Mouse (Mus musculus) ovary, postnatal 14 days (tissue): ENCODE measurements around the gene Nr4a1.

Experiments
- DNase-seq: peaks from one replicate; pipeline ENCODE4 v3.0.0; 2022; ENCODE audit warnings: low spot score

Nr4a1 gene

DNA sequence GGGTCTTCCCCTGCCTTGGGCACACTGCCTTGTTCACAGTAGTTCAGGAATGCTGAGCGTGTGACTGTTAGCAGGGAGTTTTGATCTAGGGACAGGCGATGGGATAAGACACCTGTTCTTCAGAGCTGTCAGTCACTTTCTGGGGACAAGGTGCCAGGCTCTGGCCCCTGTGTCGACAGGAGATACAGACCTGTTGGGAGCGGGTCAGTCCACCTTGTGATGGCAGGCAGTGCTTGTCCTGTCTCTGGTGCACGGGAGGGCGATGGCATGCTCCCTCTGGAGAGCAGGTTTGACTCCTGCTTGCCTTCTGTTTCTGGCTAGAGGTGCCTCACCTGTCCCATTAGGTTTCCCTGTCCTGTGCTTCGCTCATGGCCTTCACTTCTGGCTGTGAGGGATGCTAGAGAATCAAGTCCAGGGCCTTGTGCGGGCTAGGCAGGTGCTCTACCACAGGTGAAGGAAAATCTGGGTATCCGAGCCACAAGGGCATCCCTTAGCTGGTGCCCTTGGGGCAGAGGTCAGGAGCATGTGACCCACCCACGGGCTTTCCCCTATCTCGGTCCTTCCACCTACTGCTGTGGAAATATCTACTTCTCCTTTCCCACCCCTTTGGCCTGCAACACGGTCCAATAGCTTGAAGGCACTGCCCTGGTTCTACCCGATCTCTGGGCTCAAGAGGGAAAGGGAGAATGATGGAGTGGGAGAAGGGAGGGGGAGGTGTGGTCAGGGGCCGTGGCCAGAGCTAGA, 2.6 kb downstream of the Nr4a1 start:
- no peak for DNase-seq

DNA sequence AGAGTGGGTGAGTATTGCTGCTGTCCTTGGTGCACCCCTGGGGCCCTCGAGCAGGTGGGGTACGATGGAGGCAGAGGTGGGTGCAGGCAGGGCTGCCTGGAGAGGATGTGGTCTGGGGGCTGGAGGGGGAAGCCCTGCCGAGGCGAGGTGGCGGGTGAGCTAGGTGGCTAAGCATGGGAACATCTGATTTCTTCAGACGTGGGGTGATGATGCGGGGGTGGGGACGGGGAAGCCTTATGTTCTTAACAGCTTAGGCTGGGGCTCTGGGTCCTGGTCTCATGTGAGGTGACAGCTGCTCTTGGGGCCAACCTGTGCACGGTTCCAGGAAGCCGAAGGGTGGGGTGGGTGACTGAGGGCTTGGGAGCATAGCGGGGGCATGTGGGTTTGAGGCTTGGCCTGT, 4.4 kb downstream of the Nr4a1 start:
- DNase-seq = no peak

DNA sequence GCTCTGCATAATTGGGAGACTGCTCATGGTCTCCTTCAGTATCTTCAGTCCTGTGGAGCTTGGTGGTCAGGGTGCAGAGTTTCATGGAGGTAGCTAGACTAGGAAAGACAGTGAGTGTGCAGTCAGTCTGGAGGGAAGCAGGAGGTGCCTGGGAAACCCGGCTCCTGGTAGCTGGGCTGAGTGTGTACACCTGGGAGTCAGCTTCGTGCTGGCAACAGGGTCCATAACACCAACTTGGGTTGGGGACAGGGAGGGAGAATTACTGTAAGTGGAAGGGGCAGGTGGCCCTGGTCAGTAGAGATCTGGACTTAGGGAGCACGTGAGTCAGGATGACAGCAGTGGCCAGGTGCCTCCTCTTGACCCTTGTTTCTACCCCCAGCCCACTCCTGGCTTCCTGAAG, 5.9 kb downstream of the Nr4a1 start:
- no peak for DNase-seq

DNA sequence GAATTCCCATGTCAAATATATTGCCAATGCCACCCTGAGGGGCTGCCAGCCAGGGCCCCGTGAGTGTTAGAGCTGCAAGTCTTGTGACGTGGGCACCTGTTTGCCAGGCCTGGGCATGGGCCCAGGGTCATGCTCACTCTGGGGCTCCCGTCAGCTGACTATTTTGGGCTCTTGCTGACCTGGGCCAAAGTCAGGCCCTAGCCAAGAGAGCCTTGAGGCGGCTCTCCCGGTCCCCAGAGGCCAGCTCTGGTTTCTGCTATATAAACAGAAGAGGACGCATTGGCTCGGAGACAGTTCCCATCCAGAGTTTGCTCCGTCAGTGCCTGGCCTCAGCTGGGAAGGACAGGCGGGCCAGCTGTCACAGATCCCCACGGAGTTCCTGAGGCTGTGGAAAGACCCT, 6.3 kb downstream of the Nr4a1 start:
- DNase-seq = no peak

DNA sequence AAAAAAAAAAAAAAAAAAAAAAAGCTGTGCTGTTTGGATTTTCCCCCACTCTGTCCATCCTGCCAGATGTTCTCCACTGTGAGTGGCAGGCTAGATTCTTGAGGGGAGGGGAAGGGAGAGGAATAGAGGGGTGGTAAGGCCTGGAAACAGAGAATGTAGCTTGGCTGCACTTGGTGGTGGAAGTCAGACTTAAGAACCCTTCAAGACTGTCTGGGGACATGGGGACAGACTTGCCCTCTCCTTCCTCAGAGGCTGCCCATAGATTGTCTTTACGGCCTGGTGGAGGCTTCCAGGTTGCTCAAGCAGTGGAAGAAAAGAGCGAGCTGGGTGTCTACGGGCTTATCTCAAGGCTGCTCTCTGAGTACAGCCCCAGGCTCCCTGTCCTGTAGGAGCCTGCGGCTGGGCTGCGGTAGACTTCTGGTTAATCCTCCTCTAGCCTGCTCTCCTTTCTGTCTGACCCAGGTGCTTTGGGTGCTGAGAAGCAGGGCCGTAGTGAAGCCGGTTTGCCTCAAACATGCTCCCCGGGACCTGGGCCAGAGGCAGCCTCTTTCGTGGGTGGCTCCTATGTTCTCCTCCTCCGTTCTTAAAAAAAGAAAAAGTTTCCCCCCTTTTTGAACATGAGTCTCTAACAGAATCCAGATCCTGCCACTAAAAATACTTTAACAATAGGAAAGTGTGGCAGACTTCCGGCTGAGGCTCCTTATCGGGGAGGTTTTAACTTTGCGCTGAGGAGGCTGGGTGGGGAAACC, 7.0 kb downstream of the Nr4a1 start:
- DNase-seq = no peak

DNA sequence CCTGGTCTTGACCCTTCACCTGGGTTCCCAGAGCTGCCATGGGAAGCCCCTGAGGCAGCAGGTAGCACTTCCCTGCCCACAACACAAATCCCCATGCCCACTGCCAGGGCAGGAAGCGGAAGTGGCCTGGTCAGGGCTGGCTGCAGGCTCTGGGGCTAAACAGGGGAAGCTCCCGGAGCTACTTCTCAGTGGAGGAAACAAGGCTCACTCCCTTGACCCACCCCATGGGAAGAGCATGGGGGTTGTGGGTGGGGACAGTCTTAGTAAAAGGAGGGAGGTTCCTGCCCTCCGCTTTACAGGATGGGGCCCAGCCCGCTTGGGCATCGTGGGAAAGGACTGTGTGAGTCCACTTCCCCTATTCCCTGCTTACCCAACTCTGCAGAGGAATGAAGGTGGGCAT, 8.4 kb downstream of the Nr4a1 start:
- no peak for DNase-seq

DNA sequence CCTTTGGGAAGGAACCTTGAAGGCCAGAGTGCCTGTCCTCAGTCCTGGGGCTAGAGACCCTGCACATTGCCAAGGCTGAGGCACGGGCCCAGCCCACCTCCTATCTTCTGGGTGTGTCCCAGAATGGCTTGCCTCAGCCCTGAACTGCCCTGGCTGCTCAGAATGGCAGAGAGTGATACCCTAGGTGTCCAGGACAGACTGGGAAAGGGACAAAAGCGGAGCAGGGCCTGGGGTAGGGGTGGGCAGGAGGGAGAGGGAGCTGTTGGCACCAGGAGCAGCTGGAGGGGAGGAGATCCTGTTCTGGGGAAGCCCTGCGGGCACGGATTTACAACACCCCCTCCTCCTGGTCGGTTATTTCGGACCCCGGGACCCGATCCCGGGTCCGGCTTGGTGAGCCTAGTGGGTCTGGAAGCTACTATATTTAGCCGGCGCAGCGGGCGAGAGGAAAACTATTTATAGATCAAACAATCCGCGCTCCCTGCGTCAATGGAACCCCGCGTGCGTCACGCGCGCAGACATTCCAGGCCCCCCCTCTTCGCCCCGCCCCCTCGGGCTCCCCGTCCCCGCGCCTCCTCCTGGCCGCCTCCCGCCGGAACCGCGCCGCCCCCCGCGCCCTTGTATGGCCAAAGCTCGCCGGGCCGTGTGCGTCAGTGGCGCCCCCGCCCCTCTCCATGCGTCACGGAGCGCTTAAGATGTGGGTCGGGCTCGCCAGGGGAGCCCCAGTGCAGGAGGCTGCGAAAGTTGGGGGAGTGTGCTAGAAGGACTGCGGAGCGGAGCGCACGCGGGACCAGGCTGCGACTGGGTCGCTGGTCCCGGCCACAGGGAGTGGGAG, 12.3 kb downstream of the Nr4a1 start:
- peak; percentile 86 for DNase-seq

DNA sequence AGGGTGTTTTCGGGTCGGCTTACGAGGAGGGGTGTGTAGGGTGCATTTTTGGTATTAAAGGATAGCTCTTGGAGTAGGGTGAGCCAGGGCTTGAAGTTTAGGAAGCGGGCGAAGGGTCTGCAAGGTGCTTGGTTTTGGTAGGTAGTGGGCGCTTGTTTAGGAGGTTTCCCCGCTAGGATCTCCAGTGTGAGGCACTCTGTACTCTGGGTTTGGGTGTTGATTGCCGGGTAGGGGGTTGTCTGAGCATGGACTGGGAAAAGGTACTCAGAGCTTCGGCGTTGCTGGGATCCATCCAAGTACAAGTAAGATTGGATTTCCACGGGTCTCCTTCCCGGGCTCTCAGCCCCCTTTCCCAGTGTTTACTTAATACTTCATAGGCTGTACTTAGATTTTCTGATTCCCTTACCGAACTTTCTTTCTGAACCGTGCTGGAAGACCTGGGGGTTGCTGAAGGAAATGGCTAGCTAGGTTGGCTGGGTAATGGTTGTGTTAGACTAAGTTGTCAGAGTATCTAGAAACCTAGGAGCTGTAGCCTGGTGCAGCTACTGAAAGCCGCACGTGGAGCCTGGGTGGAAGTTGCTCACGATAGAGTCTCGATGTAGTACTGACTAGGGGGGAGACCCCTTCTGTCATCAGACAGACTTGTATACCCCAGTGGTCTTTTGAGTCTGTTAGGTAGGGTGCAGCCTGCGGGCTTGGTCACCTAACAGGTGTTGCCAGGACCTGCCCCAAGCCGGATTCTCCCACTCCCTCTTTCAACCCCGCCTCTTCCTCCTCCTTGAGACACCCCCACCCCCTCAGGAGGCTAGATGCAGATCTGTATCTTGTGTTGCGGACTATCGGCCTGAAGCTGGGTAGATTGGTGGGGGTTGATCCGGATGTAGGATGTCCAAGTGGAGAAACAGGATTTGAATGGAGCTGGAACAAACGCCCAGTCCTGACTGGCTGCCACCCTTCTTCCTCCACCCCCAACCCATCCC, 13.3 kb downstream of the Nr4a1 start:
- DNase-seq = no peak

DNA sequence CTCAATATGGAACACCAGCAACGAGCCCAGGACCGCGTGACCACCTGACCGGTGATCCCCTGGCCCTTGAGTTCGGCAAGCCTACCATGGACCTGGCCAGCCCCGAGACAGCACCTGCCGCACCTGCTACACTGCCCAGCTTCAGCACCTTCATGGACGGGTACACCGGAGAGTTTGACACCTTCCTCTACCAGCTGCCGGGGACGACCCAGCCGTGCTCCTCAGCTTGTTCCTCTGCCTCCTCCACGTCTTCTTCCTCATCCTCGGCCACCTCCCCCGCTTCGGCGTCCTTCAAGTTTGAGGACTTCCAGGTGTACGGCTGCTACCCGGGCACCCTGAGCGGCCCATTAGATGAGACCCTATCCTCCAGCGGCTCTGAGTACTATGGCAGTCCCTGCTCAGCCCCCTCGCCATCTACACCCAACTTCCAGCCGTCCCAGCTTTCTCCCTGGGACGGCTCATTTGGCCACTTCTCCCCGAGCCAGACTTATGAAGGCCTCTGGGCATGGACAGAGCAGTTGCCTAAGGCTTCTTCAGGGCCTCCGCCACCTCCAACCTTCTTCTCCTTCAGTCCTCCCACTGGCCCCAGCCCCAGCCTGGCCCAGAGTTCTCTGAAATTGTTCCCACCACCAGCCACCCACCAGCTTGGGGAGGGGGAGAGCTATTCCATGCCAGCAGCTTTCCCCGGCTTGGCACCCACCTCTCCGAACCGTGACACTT, 16.2 kb downstream of the Nr4a1 start:
- no peak for DNase-seq

DNA sequence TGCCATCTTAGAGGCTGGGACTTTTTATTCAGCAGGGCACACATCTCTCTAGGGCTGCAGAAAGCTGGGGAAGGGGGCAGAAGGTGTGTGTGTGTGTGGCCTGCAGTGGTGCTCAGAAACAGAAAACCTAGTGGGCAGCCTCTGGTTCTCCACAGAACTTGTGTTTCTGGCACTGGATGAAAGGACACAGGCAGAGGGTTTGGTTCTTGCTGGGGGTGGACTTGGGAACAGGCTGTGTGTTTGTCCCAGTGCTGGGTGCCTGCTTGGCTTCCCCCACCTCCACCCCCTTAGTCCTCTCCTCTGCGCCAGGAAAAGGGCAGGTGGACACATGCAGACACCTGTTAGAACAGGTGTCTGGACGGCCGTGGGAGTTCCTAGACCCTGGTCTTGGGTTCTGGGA, 17.0 kb downstream of the Nr4a1 start:
- no peak for DNase-seq

DNA sequence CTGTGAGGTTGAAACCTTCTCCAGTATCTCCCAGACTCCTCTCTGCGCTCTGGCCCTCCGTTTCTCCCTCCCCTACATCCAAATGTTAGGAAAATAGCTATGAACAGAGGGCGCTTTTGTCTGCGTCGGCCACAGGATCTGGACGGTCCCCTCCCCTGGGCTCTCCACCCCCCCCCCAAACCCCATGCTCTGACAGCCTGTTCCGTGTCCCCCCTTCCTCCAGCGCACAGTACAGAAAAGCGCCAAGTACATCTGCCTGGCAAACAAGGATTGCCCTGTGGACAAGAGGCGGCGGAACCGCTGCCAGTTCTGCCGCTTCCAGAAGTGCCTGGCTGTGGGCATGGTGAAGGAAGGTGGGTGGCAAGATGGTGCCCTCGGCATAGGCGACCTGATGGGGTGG, 17.4 kb downstream of the Nr4a1 start:
- no peak for DNase-seq

DNA sequence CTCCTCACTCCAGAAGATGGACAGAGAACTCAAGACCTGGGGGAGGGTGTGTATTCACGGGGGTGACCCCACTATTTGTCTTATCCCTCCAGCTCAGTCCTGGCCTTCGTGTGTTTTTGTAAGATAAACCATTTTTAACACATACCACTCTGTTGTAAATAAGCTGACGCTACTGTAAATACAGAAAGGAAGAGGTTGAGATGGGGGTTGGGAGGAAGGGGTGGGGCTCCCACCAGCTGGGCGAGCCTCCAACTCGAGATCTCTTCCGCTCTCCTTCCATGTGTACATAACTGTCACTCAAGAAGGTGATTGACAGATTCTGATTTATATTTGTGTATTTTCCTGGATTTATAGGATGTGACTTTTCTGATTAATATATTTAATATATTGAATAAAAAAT, 20.3 kb downstream of the Nr4a1 start:
- no peak for DNase-seq

DNA sequence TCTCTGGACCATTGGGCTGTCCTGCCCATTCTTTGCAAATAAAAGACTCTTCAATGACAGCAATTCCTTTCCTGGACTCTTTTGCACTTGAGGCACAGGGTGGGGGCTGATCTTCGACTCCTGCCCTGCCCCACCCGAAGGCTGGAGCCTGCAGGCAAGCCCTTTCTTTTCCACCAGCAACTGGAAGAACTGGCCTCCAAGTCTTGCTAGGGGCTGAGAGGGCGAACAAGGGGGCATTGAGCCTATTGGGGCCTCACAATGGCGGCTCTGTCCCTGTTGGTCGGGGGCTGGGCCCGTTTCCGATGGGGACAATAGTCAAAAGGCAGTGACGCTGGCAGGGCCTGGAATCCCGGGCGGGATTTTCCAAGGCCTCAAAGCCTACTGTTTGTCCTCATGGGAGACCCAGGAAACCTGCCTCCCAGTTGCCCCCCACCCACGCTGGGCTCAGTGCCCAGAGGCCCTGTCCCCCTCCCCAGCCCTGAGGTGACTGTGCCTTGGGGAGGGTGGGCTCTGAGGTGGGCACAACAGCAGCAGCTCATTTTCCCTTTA, 23.4 kb downstream of the Nr4a1 start:
- DNase-seq = no peak

DNA sequence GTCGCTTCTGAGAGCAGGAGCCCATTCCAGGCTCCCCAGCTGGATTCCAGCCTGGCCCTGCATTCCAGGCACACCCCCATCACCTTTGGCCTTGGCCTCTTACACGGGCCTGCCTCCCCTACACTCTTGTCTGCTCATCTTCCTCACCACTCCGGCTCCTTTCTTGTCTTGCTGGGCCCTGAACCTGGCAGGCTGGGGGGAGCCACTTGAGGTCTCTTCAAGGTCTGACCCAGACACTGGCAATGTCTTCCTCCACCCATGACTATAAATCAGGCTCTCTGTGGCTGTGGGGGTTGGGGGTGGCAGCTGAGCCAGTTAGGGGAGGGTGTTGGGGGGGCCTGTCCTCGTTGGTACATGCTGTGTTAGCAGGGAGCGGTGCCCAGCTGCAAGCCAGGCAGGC, 24.5 kb downstream of the Nr4a1 start:
- DNase-seq = no peak

DNA sequence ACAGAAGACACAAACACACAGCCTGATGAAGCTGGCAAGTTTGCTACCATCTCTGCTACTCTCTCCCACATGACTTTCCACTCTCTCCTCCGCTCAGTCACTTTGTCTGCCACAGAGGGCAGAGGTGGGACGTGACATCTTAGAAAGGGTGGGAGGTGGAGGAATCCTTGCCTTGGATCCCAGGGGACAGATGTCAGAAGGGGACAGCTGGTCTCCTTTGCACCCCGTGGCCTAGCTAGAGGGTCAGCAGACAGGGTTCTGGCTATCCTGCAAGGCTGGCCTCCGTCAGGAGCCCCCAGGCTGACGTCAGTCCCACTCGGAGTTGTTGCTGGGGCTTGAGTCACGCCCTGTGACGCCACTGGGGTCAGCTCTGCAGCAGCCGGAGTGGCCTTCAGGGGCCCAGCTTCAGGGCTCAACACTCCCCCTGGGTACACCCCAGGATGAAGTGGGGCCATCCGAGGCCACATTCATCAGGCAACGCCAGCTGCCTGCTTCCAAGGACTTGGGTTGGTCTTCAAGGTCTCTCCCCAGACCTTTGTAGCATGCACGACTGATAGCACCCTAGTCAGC, 25.4 kb downstream of the Nr4a1 start:
- no peak for DNase-seq

DNA sequence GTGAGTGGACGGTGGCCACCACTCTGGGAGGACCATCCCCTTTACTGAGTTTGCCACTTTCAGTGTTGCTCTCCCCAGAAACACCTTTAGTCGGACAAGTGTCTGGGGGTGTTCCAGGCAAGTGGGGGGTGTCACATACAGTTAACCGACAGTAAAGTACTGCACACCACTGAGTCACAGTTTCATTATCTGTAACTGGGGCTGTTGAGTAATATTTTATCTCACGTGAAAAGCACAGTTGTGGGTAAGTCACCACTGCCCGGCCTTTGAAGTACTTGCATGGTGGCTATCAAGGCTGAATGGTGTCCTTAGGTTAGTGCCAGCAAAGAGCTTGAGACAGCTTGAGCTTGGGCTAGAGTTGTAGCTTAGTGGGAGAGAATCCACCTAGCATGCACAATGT, 28.4 kb downstream of the Nr4a1 start:
- no peak for DNase-seq

DNA sequence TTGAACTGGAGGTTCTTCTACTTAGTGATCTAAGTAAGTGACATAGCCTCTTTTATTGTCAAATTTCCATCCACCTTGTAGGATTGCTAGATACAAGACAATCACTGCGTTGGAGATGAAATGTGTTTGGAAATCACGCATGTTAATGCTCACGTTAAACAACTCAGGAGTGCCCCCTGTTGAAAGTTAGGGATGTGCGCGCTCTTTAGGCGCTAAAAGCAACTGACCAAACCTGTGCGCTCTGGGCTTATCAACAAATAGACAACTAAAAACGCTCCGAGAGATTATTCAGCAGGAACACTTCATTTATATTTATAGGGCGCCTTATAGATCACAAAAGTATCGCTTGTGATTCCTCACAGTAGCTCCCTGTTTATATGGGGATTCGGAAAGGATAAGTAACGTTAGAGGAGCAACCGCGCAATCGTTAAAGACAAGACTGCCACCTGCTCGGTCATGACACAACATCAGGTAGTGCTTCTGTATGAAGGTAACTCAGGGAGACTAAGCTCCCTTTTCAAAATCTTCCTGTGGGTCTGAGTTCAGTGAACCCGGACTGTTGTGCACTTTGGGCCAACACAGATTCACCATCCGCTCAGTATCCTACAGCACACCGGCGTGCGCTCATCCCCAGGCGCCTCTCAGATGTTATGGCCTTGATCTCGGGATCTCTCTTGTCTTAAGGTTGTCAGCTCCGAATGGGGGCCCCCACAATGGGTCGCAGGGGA, 29.3 kb downstream of the Nr4a1 start:
- DNase-seq = no peak

DNA sequence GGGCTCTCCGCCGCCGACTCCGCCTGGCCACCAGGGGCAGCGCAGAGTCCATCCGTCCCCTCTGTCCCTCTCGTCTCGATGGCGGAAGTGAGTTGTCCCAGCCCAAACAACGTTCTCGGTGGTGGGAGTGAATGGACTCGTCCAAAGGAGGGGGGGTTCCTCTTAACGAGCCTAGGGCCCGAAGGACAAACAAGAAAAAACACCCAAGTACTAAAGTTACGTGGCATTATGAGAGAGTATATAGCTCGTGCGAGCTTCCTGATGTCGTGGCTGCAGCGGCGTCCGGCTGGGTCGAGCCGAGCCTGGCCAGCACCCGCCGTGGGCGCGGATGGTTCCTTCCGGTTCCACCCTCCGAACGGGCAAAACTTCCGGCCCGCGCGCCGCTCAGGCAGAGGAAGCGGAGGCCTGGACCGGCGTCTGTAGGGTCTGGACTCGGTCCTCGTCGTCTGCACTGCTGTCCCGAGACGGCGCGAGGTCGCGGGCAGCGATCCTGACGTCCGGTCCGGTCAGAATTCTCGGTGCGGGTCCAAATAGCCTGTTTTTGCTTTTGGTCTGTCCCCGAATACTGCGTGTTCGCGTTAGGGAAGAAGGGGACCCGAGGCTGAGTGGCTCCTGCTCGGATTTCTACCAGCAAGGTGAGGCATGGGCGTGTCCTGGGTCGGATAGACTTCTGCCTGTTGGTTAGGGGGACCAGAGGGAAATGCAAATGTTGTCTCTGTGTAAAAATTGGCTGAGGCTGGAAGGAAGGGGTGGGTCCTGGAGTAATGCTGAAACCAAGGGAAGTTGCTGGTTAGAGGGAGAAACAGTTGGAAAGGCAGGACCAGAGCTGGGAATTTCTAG, 30.1 kb downstream of the Nr4a1 start, which contains the start of gene Atg101:
Gene Atg101, plus strand, starts transcription at position 362 of the 840 bp plus-strand sequence.
- peak; percentile 88 for DNase-seq
